Mouse (Mus musculus): Measurements from ENCODE around the gene Atp5h. TPM values are rescaled to one million over a fixed set of nuclear protein-coding genes. Genes with fewer than 3 reads are reported as not detected.
"Not testable (repeated sequence)": the region's sequence is repeated elsewhere in the genome, so short reads cannot be mapped to it uniquely, and the experiment has no call there.

Atp5h gene
- polyA plus RNA-seq (2012; rRNA removed): 785 and 842 TPM in 2 replicates

GRCm38 (mm10) chr11:115419531-115420237 lies at the start of gene Atp5h, which contains the start of gene Kctd2:
Atp5h (minus strand) TSS chr11:115419962.
Kctd2 (plus strand) TSS chr11:115420128.
- DNase-seq (ENCODE audit: extremely low spot score in 1 of 2, low spot score in 1 of 2): peak; percentile 92 to 95

DNA sequence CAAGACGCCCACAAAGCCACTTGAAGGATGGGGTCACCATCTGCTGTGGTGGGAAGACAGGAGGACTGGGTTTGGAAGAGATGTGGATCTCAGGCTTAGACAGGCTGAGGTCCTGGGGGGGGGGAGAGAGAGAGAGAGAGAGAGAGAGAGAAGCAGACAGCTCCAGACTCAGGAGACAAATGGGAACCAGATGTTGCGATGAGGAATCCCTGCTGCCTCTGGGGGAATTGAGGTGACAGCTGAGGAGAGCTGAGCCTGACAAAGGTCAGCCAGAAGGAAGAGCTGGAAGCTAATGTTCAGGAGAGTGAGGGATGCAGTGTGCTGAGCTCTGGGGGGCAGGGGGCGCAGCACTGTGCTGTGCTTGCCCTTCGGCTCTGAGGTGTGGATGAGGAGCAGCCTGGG lies 47.5 kb upstream of the Atp5h start:
- no peak for DNase-seq (ENCODE audit: extremely low spot score in 1 of 2, low spot score in 1 of 2)

DNA sequence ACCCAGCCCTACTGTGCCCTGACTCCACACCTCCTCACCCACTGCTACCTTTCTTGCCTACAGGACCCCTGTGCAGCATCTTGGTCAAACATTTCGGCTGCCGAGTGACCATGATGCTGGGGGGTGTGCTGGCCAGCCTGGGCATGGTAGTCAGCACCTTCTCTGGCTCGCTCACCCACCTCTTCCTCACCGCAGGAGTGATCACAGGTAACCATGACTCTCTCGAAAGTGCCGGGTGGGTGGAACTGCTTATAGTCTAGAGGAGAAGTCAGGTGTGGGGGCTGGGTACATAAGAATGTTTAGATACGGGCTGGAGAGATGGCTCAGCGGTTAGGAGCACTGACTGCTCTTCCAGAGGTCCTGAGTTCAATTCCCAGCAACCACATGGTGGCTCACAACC lies 45.1 kb upstream of the Atp5h start:
- no peak for DNase-seq (ENCODE audit: extremely low spot score in 1 of 2, low spot score in 1 of 2)

DNA sequence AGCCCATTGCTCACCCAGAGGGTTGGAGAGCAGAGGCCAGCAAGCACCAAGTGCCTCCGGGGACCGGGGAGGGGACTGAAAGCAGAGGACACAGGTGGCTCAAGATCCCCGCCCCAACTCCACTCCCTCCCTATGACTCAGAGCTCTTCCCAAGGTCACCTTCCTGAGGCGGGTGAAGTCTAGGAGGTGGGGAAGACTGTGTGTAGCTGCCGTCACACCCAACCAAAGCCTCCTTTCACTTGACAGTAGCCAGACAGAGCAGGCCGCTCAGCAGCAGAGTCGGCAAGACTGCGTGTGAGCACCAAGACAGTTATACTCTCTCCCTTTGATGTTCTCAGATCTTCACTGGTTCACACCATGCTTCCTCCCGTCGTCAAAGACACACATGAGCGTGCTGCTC lies 43.6 kb upstream of the Atp5h start:
- no peak for DNase-seq (ENCODE audit: extremely low spot score in 1 of 2, low spot score in 1 of 2)

DNA sequence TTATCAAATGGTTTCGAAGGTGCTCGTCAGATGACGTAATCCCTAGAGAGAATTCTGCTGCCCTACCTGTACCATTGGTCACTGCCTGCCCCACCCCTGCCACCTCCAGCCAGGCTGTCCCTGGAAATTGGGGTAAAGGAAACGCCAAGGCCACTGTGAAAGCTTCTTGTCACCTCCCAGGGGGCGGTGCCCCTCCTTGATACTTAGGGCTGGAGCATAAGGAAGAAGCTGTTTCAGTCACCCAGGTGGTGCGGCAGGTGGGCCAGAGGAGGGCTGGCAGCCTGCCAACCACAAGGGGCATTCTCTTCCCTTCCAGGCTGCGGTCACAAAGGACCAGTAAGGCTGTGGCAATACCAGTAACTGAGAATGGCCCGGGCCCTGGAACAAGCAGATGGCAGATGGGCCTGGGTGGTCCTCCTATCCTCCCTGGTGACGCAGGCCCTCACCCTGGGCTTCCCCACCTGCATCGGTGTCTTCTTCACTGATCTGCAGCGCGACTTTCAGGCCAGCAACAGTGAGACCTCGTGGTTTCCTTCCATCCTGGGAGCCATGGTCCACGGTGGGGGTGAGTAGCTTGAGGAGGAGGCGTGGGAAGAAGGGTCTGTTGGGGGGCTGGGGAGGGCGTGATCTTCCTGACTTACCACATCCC lies 42.6 kb upstream of the Atp5h start, which contains the start of gene Slc16a5:
Slc16a5 (plus strand) TSS at position 232 of the 649 bp plus-strand sequence.
- DNase-seq (ENCODE audit: extremely low spot score in 1 of 2, low spot score in 1 of 2): no peak

- no peak for DNase-seq (ENCODE audit: extremely low spot score in 1 of 2, low spot score in 1 of 2)
Measured at GRCm38 (mm10) chr11:115461846-115462242, 42.1 kb upstream of the Atp5h start.

DNA sequence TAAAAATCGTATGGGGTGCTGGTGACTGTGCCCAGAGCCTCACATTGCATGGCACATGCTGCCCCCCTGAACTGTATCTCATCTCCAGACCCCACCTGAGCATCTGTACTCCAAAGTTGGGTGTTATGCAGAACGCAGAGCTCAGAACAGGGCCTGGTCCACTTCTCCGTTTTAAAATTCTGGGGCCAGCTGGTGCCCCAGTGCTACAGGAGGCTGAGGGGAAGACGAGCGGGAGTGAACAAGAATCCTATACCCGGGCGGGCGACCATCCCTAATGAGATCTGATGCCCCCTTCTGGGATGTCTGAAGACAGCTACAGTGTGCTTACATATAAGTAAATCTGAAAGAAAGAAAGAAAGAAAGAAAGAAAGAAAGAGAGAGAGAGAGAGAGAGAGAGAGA lies 41.2 kb upstream of the Atp5h start:
- no peak for DNase-seq (ENCODE audit: extremely low spot score in 1 of 2, low spot score in 1 of 2)

DNA sequence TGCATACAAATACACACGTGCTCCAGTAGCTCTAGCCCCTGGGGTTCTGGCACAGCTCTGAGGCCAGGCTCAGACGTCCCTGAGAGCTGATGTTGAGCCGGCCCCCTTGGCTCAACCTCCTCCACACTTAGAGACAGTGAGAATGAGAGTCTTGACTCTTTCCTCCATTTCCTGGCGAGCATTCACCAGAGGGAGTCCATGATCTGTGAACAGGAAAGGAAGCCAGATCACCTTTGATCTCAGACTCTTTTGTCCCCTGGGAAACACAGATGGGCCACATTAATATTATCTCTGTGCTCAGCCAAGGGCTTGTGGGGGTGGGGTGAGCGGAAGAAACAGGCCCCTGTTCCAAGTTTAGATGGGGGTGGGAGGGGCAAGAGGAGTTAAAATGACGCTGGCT lies 37.6 kb upstream of the Atp5h start:
- DNase-seq (ENCODE audit: extremely low spot score in 1 of 2, low spot score in 1 of 2): no peak

DNA sequence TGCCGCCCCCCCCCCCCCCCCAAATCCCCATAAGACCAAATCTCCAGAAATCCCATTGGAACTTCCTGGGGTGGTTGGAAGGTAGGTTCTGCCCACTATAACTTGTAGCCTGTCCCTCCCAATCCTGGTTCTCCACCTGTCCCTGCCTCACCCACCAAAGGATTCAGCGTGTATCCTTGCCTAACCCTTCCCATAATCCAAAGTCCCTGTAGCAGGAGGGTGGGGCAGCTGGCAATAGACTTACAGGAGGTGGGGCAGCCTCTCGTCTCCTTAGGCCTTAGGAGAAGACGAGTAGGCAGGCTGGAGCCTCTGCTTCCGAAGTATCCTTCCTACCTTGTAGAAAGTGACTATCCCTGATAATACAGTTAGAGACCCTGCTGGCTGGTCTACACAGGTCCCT lies 36.4 kb upstream of the Atp5h start:
- no peak for DNase-seq (ENCODE audit: extremely low spot score in 1 of 2, low spot score in 1 of 2)

GRCm38 (mm10) chr11:115455619-115456018 lies 35.9 kb upstream of the Atp5h start:
- no peak for DNase-seq (ENCODE audit: extremely low spot score in 1 of 2, low spot score in 1 of 2)

GRCm38 (mm10) chr11:115454822-115455221 lies 35.1 kb upstream of the Atp5h start:
- not testable (repeated sequence) for DNase-seq (ENCODE audit: extremely low spot score in 1 of 2, low spot score in 1 of 2)

- no peak for DNase-seq (ENCODE audit: extremely low spot score in 1 of 2, low spot score in 1 of 2)
Measured at GRCm38 (mm10) chr11:115453306-115453705, 33.5 kb upstream of the Atp5h start.

DNA sequence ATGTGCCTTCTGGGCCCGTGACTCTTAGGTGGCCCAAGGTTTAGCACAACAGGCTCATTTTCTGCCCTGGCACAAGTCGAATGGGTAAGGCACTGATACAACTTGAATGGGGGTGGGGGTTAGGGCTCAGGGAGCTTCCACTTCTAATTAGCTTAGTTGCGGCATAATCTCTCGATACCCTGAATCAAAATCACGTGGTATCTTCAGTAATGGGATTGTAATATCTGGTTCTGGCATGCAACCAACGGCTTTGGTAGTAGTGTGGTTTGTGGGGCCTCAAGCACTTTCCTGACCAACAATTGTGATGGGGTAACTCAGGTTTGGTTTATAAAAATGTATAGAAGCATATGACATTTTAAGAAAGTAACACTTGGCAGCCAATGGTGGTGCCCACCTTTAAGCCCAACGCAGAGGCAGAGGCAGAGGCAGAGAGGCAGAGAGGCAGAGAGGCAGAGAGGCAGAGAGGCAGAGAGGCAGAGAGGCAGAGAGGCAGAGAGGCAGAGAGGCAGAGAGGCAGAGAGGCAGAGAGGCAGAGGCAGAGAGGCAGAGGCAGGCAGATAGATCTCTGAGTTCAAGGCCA lies 32.6 kb upstream of the Atp5h start:
- DNase-seq (ENCODE audit: extremely low spot score in 1 of 2, low spot score in 1 of 2): no peak

GRCm38 (mm10) chr11:115451781-115452241 lies 32.0 kb upstream of the Atp5h start:
- no peak for DNase-seq (ENCODE audit: extremely low spot score in 1 of 2, low spot score in 1 of 2)

- no peak for DNase-seq (ENCODE audit: extremely low spot score in 1 of 2, low spot score in 1 of 2)
Measured at GRCm38 (mm10) chr11:115450176-115450575, 30.4 kb upstream of the Atp5h start.

- no peak for DNase-seq (ENCODE audit: extremely low spot score in 1 of 2, low spot score in 1 of 2)
Measured at GRCm38 (mm10) chr11:115448998-115449397, 29.2 kb upstream of the Atp5h start.

DNA sequence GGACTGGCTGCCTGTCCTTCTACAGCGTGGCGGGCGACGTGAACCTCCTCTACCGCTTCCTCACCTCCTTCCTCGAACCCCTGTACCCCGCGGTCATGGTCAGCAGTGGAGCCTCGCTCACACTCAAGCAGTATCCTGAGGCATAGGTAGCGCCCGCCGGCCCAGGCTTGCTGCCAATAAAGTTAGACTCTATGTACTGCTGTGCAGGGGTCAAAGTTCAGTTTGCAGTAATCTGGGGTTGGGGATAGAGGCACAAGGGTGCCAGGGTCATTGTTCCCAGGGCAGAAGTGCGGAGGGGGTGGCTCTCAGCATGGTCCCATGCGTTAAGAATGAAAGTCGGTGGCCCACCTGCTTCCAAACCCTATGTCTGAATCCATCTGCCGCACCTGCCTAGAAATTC lies 28.3 kb upstream of the Atp5h start:
- no peak for DNase-seq (ENCODE audit: extremely low spot score in 1 of 2, low spot score in 1 of 2)

DNA sequence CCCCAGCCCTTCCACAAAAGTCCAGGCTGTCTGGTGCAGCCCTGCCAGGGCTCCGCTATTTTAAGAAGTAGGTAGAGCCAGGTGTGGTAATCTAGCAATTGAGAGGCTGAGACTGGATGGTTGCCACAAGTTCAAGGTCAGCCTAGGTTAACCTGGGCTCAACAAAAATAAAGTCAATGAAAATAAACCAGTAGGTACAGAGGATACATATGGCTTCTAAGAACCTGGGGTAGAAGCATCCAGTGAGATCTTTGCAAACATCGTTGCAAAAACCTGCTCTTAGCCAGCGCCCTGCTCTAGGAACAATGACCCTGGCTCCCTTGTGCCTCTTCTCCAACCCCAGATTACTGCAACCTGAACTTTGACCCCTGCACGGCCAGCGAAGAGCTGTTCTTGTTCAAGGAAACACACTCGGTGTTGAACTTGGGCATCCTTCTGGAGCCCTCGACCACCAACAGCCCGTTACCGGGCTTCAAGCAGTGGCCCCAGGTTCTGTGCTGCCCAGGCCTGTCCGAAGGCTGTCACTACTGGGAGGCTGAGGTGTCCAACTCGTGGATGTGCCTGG lies 27.6 kb upstream of the Atp5h start:
- no peak for DNase-seq (ENCODE audit: extremely low spot score in 1 of 2, low spot score in 1 of 2)

DNA sequence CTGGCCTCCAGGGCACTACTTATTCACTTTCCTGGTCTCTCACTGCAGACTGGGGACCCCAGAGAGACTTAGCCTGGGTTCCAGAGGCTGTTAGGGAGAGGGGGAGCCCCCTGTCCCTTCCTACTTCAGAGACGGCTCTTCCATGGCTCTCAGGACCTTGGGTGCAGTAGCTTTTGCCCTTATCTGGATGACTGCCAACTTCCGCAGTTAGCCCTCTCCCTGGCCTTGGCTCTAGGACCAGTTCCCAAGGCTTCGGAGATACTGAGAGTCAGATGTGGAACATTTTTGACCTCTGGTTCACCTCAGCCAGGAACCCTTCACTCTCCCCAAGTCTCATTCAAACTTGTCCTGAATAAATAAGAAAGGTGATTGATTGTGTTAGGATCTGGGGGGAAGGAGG lies 27.1 kb upstream of the Atp5h start:
- no peak for DNase-seq (ENCODE audit: extremely low spot score in 1 of 2, low spot score in 1 of 2)

- DNase-seq (ENCODE audit: extremely low spot score in 1 of 2, low spot score in 1 of 2): no peak
Measured at GRCm38 (mm10) chr11:115441417-115441816, 21.7 kb upstream of the Atp5h start.

DNA sequence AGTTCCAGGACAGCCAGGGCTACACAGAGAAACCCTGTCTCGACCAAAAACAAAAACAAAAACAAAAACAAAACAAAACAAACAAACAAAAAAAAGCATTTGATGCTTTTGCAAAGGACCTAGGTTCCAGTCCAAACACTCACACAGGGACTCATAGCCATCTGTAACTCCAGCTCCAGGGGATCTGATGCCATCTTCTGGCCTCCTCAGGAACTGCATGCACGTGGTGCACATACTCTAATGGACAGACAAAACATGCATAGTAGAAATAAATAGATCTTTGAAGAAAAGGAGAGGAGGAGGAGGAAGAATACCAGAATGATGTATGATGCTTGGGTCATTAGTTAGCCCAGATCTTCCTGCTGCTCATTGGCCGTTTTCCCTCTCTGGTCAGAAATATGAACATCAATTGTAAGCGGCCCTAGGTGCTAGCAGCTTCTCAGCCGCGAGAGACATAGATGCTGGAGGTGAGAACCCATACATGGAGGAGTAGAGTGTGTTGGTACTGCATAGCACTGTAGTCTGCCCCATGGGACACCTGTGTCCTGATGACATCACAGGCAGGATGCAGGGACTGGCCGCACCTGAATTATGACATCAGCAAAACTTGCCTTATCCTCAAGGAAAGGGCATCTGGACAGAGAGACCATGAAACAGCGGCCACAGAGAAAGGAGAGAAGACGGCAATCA lies 20.3 kb upstream of the Atp5h start, which contains the start of gene Trim80:
Trim80 (plus strand) TSS at position 640 of the 690 bp plus-strand sequence.
- no peak for DNase-seq (ENCODE audit: extremely low spot score in 1 of 2, low spot score in 1 of 2)

Measured in frontal cortex, adult 2 months (tissue).